Mouse (Mus musculus): ENCODE data around the gene Slit1. TPM values are rescaled to one million over a fixed set of nuclear protein-coding genes. Genes with fewer than 3 reads are reported as not detected.

Slit1 gene
- polyA plus RNA-seq, 1 experiment = 28.3 TPM

DNA sequence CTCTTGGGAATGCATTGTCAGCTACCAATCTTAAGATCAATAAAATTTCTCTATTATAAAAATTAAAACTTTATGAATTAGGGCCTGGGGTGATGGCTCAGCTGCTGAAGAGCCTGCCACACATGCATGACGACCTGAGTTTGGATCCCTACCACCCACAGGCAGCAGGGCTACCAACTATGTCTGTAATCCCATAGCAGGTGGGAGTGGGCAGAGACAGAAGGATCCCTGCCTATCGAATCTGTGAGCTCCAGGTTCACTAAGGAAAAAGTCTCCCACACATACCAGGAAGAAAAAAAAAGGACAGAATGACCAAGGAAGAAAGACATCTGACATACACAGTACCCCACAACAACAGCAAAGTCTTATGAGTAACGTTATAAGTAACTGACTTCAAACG lies 186.5 kb downstream of the Slit1 start:
- DNase-seq (ENCODE audit: extremely low spot score in 1 of 2, low spot score in 1 of 2) = no peak

Other genes starting within 250 kb of the Slit1 start
- 1.7 and 2.7 TPM in 2 replicates for gene Gm340, start 161.3 kb downstream of the Slit1 start, polyA plus RNA-seq (2012; rRNA removed)
- 3.5 and 3.8 TPM in 2 replicates for gene Arhgap19, start 58.4 kb upstream of the Slit1 start, polyA plus RNA-seq (2012; rRNA removed)
- 10.8 and 11.1 TPM in 2 replicates for gene Frat1, start 86.3 kb upstream of the Slit1 start, polyA plus RNA-seq (2012; rRNA removed)
- gene Frat2, start 104.5 kb upstream of the Slit1 start, polyA plus RNA-seq (2012; rRNA removed) = 7.5 and 8.3 TPM in 2 replicates
- 17.0 and 19.0 TPM in 2 replicates for gene Rrp12, start 152.5 kb upstream of the Slit1 start, polyA plus RNA-seq (2012; rRNA removed)
- gene Pgam1, start 168.3 kb upstream of the Slit1 start, polyA plus RNA-seq (2012; rRNA removed) = 727 and 788 TPM in 2 replicates
- gene Exosc1, start 189.8 kb upstream of the Slit1 start, polyA plus RNA-seq (2012; rRNA removed) = 25.1 and 28.0 TPM in 2 replicates
- 65.3 and 66.1 TPM in 2 replicates for gene Zdhhc16, start 189.8 kb upstream of the Slit1 start, polyA plus RNA-seq (2012; rRNA removed)
- gene Mms19, start 237.5 kb upstream of the Slit1 start, polyA plus RNA-seq (2012; rRNA removed) = 56.3 and 61.7 TPM in 2 replicates
- gene Ubtd1, start 238.1 kb upstream of the Slit1 start, polyA plus RNA-seq (2012; rRNA removed) = 21.6 and 21.9 TPM in 2 replicates

Measured in frontal cortex, adult 2 months (tissue).